Mouse (Mus musculus): ENCODE measurements around the gene Ttc7b. TPM values are rescaled to one million over a fixed set of nuclear protein-coding genes. Genes with fewer than 3 reads are reported as not detected.

Gene Ttc7b
- polyA plus RNA-seq, 1 experiment from 2014 or later = 3.9 TPM

DNA sequence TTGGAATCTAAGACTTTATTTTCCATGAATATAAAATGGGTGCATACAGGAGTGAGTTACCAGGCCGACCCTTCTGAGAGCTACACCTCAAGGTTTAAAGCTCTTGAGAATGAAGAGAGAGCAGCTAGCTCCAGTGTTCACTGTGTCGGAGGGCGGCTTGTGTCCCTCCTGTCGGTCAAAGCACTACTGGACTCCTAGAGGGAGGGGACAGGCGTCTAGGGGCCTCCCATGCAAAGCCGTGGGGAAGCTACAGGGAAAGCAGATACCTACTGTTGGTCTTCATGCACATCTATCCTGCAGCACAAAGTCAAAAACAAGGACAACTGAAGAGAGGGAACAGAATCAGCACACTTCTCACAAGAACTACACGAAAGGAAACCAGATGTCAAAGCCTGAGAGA lies 74.9 kb downstream of the Ttc7b start:
- no peaks in the 10 kb centered on the region for H3K9me3 ChIP-seq (ENCODE audit: low read length)
- H3K27ac ChIP-seq (ENCODE audit: low read length) = no peak overlapping the region
- H3K4me2 ChIP-seq (replicated peaks; ENCODE audit: low read depth, low read length) = no peak overlapping the region
- WGBS = 90% methylated on average over 7 of the region's 7 CpGs
- 0 out of 2 replicates have a peak, but pooled peaks cover 8% of the 10 kb centered on the region for H3K4me1 ChIP-seq (ENCODE audit: insufficient read depth, low read length)
- ATAC-seq (ENCODE audit: low FRiP score, low TSS enrichment) = no peak
- H3K27me3 ChIP-seq (ENCODE audit: insufficient read depth, low read length) = no peaks in the 10 kb centered on the region
- H3K9ac ChIP-seq (replicated peaks; ENCODE audit: low read length) = no peak overlapping the region
- peaks cover 4% of the 10 kb centered on the region; the same call in 1 of the 2 replicates for H3K36me3 ChIP-seq (ENCODE audit: insufficient read depth, low read length)
- no peak overlapping the region for H3K4me3 ChIP-seq (ENCODE audit: low read length)

DNA sequence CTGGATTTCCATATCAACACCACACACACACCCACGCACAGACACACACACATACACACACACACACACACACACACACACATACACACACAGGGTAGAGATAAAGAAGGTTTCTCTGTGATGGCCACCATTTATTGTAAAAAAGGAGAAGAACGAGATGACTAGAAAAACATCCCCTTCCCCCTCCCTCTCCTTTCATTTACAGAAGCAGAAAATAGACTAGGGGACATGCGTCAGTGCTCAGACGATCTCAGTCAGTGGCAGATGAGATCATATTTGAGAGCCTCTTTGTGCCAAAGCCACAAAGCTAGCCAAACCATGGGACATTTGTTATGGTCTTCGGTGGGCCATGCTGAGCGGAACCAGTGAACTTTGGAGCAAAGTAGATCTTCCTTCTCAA lies 75.4 kb downstream of the Ttc7b start:
- Histone ChIP-seq H3K9ac (replicated peaks; ENCODE audit: low read length) (no peak overlapping the region), H3K27me3 (ENCODE audit: insufficient read depth, low read length) (no peaks in the 10 kb centered on the region), H3K4me2 (replicated peaks; ENCODE audit: low read depth, low read length) (no peak overlapping the region), H3K9me3 (ENCODE audit: low read length) (no peaks in the 10 kb centered on the region), H3K4me3 (ENCODE audit: low read length) (no peak overlapping the region), H3K36me3 (ENCODE audit: insufficient read depth, low read length) (peaks cover 4% of the 10 kb centered on the region; the same call in 1 of the 2 replicates), H3K27ac (ENCODE audit: low read length) (no peak overlapping the region), H3K4me1 (ENCODE audit: insufficient read depth, low read length) (0 out of 2 replicates have a peak, but pooled peaks cover 8% of the 10 kb centered on the region)
- ATAC-seq (ENCODE audit: low FRiP score, low TSS enrichment) = no peak
- 76% methylated on average over 6 of the region's 6 CpGs for WGBS

DNA sequence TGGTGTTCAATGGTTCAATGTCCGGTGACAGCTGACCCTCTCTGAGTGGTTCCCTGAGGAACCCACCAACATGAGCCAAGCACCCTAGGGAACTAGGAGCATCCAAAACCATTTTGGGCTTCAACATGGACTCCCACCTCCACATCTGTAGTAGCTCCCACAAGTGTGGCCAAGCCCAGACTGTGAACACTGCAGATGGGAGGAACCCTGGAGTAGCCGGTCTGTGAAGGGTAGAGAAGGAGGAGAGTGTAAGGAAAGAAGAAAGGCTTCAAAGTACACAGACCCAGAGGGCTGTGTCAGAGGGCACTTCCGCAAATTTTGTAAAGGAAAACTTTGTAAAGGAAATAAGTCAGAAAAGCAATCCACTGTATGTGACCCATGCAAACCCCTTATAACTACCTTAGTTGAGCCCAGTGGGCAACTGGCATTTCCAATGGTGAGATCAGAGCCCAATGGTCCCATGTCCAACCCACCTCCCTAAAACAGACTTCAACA lies 75.9 kb downstream of the Ttc7b start:
- Histone ChIP-seq H3K4me3 (ENCODE audit: low read length) (no peak overlapping the region), H3K27me3 (ENCODE audit: insufficient read depth, low read length) (no peaks in the 10 kb centered on the region), H3K27ac (ENCODE audit: low read length) (no peak overlapping the region), H3K4me2 (replicated peaks; ENCODE audit: low read depth, low read length) (no peak overlapping the region), H3K36me3 (ENCODE audit: insufficient read depth, low read length) (peaks cover 4% of the 10 kb centered on the region; the same call in 1 of the 2 replicates), H3K4me1 (ENCODE audit: insufficient read depth, low read length) (peaks cover 12% of the 10 kb centered on the region), H3K9ac (replicated peaks; ENCODE audit: low read length) (no peak overlapping the region), H3K9me3 (ENCODE audit: low read length) (no peaks in the 10 kb centered on the region)
- 82% methylated on average over 3 of the region's 3 CpGs for WGBS
- no peak for ATAC-seq (ENCODE audit: low FRiP score, low TSS enrichment)

DNA sequence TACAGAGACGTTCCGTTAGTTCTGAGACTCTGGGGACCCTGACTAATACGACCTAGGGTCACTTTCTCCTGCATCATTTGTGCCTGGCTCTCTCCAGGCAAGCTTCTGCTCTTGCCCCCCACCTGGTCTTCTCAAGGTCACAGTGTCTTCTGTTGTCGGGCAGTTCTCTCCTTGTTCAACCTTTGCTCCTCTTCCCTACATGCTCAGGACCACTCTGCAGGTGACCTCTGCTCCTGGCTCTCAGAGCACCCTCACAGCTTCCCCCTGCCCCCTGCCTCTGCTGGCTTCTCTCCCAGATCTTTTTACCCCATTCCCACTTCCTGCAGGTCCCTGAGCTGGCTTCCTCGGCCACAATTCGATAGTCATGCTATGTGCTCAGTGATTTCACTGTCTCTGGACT lies 77.2 kb downstream of the Ttc7b start:
- 57% methylated on average over 6 of the region's 6 CpGs for WGBS
- Histone ChIP-seq H3K4me3 (ENCODE audit: low read length) (no peak overlapping the region), H3K27me3 (ENCODE audit: insufficient read depth, low read length) (no peaks in the 10 kb centered on the region), H3K36me3 (ENCODE audit: insufficient read depth, low read length) (peaks cover 4% of the 10 kb centered on the region; the same call in 1 of the 2 replicates), H3K9me3 (ENCODE audit: low read length) (no peaks in the 10 kb centered on the region), H3K9ac (replicated peaks; ENCODE audit: low read length) (no peak overlapping the region), H3K4me1 (ENCODE audit: insufficient read depth, low read length) (peaks cover 17% of the 10 kb centered on the region), H3K4me2 (replicated peaks; ENCODE audit: low read depth, low read length) (no peak overlapping the region), H3K27ac (ENCODE audit: low read length) (no peak overlapping the region)
- no peak for ATAC-seq (ENCODE audit: low FRiP score, low TSS enrichment)

DNA sequence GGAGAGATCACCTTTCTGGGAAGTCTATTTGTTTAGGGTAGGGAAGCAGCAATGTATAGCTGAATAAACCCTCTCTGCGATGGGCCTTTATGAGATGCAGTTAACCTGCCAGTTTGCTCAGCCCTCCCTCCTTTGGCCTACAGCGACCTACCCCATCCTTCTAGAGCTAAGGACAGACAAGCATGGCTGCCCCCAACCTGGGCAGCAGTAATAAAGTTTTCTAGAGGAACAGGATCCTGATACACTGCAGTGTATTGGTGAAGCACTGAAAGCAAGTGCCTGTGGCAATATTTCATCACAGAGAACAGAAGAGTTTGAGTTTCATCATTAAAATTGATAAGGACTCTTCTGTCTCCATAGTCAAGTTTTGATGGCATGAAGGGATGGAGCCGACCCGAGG lies 79.0 kb downstream of the Ttc7b start:
- H3K27ac ChIP-seq (ENCODE audit: low read length) = no peak overlapping the region
- 21% methylated on average over 4 of the region's 4 CpGs for WGBS
- peaks cover 17% of the 10 kb centered on the region for H3K4me1 ChIP-seq (ENCODE audit: insufficient read depth, low read length)
- ATAC-seq (ENCODE audit: low FRiP score, low TSS enrichment) = no peak
- H3K27me3 ChIP-seq (ENCODE audit: insufficient read depth, low read length) = no peaks in the 10 kb centered on the region
- no peak overlapping the region for H3K4me3 ChIP-seq (ENCODE audit: low read length)
- peaks cover 4% of the 10 kb centered on the region; the same call in 1 of the 2 replicates for H3K36me3 ChIP-seq (ENCODE audit: insufficient read depth, low read length)
- no peak overlapping the region for H3K9ac ChIP-seq (replicated peaks; ENCODE audit: low read length)
- no peak overlapping the region for H3K4me2 ChIP-seq (replicated peaks; ENCODE audit: low read depth, low read length)
- no peaks in the 10 kb centered on the region for H3K9me3 ChIP-seq (ENCODE audit: low read length)

DNA sequence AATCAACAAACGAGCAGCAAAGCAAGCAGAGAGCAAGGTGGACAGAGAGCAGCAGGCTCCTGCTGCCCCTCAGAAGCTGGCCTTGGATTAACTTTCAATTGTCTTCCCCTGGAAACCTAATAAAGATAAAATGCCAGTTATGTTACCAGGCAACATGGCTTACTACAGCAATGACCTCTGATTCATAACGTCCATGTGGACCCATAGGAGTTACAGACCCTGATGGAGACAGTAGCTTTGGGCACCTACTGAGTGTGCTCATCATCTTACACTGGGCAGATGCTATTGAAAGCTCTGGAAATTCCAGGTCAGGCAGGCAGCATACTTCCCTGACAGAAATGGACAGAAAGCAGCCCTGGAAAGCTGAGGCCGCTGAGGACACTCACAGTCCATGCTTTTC lies 80.7 kb downstream of the Ttc7b start:
- H3K4me1 ChIP-seq (ENCODE audit: insufficient read depth, low read length) = peaks cover 17% of the 10 kb centered on the region
- H3K27ac ChIP-seq (ENCODE audit: low read length) = peak overlapping the region; percentile 14; the same call in 1 of the 2 replicates
- peaks cover 4% of the 10 kb centered on the region; the same call in 1 of the 2 replicates for H3K36me3 ChIP-seq (ENCODE audit: insufficient read depth, low read length)
- H3K4me3 ChIP-seq (ENCODE audit: low read length) = no peak overlapping the region
- H3K9ac ChIP-seq (replicated peaks; ENCODE audit: low read length) = no peak overlapping the region
- no peak overlapping the region for H3K4me2 ChIP-seq (replicated peaks; ENCODE audit: low read depth, low read length)
- ATAC-seq (ENCODE audit: low FRiP score, low TSS enrichment) = no peak
- WGBS = 51% methylated on average over 3 of the region's 3 CpGs
- no peaks in the 10 kb centered on the region for H3K27me3 ChIP-seq (ENCODE audit: insufficient read depth, low read length)
- H3K9me3 ChIP-seq (ENCODE audit: low read length) = no peaks in the 10 kb centered on the region

DNA sequence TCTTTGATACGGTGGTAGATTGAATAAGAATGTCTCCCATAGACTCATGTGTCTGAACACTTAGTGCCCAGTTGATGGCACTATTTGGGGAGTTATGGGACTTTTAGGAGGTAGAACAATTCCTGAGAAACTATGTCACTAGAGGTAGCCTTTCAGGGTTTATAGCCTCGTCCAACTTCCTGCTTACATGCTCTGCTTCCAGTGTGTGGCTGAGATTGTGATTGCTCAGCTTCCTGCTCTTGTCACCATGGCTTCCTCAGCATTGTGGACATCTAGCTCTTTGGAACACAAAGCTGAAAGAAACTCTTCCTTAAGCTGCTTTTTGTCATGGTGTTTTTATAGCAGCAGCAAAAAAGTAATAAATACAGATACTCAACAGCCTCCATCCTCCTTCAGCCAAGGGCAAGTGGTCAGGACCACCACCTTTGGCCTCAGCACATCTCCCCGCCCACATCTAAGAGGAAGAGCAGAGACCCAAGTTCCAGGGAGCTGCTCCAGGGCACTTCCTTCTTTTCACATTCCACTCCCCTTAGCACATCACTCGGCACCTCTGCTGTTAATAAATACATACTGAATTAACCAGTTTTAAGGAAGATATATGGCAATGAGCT lies 81.4 kb downstream of the Ttc7b start:
- peaks cover 4% of the 10 kb centered on the region; the same call in 1 of the 2 replicates for H3K36me3 ChIP-seq (ENCODE audit: insufficient read depth, low read length)
- H3K4me1 ChIP-seq (ENCODE audit: insufficient read depth, low read length) = peaks cover 17% of the 10 kb centered on the region
- H3K27me3 ChIP-seq (ENCODE audit: insufficient read depth, low read length) = no peaks in the 10 kb centered on the region
- no peak overlapping the region for H3K4me3 ChIP-seq (ENCODE audit: low read length)
- H3K9me3 ChIP-seq (ENCODE audit: low read length) = no peaks in the 10 kb centered on the region
- H3K9ac ChIP-seq (replicated peaks; ENCODE audit: low read length) = no peak overlapping the region
- peak overlapping the region; percentile 14; the same call in 1 of the 2 replicates for H3K27ac ChIP-seq (ENCODE audit: low read length)
- H3K4me2 ChIP-seq (replicated peaks; ENCODE audit: low read depth, low read length) = no peak overlapping the region
- ATAC-seq (ENCODE audit: low FRiP score, low TSS enrichment) = peak; percentile 33; the same call in 1 of the 2 replicates
- WGBS = 43% methylated on average over 4 of the region's 4 CpGs

DNA sequence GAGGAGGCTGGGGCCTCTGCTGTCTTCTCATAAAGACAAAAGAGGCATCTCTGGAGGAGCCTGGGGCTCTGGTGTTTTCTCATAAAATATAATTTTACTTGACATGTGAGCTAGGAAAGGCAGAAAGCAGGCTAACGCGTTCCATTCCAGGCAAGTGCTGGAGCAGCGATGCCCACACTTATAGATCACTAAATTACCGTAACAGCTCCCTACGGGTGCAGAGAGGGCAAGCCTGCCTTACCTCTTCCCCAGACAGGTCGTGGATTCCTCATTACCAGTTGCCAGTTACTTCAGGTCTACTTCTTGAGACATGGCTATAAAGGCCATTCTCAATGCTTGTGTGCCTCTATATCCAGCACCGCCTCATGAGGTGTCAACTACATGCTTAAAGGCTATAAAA lies 82.1 kb downstream of the Ttc7b start:
- Histone ChIP-seq H3K4me1 (ENCODE audit: insufficient read depth, low read length) (peaks cover 17% of the 10 kb centered on the region), H3K9ac (replicated peaks; ENCODE audit: low read length) (no peak overlapping the region), H3K36me3 (ENCODE audit: insufficient read depth, low read length) (peaks cover 4% of the 10 kb centered on the region; the same call in 1 of the 2 replicates), H3K9me3 (ENCODE audit: low read length) (no peaks in the 10 kb centered on the region), H3K4me2 (replicated peaks; ENCODE audit: low read depth, low read length) (no peak overlapping the region), H3K27me3 (ENCODE audit: insufficient read depth, low read length) (no peaks in the 10 kb centered on the region), H3K4me3 (ENCODE audit: low read length) (no peak overlapping the region), H3K27ac (ENCODE audit: low read length) (peak overlapping the region; percentile 2; the same call in 1 of the 2 replicates)
- no peak for ATAC-seq (ENCODE audit: low FRiP score, low TSS enrichment)
- 70% methylated on average over 7 of the region's 7 CpGs for WGBS

DNA sequence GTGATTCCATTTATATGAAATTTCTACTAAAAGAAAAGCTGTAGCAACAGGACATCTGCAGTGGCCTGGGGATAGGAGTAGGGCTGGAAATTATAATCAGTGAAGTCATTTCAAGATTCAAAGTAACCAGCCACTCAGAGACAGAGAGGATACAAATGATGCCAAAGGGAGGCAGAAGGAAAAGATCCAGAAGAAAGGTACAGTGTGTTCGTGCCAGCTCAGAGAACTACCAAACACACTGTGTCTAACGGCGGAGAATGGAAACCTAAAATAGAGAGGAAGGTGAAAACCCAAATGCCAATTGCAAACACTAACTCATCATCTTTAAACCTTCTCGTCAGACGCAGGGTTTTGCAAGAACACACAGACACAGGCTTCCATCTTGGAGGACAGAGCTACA lies 82.8 kb downstream of the Ttc7b start:
- H3K9me3 ChIP-seq (ENCODE audit: low read length) = no peaks in the 10 kb centered on the region
- WGBS = 93% methylated on average over 5 of the region's 5 CpGs
- H3K27ac ChIP-seq (ENCODE audit: low read length) = no peak overlapping the region

DNA sequence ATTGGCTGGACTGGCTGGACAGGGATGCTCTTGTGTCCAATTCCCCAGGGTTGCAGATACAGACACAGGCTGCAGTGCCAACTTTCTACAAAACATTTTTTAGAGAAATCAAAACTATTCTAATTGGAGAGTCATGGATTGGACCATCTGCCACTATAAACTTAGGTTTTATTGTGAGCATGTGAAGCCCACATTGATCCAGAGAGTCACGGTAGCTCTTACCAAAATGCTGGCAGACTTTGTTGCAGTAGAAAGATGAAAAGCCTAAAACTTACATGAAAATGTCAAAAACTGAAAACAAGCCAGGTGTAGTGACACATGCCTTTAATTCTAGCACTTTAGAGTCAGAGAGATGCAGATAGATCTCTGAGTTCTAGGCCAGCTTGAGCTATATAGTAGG lies 84.9 kb downstream of the Ttc7b start:
- Histone ChIP-seq H3K4me1 (ENCODE audit: insufficient read depth, low read length) (peaks cover 10% of the 10 kb centered on the region), H3K36me3 (ENCODE audit: insufficient read depth, low read length) (no peaks in the 10 kb centered on the region), H3K4me3 (ENCODE audit: low read length) (no peak overlapping the region), H3K27me3 (ENCODE audit: insufficient read depth, low read length) (no peaks in the 10 kb centered on the region), H3K9me3 (ENCODE audit: low read length) (no peaks in the 10 kb centered on the region), H3K9ac (replicated peaks; ENCODE audit: low read length) (no peak overlapping the region), H3K4me2 (replicated peaks; ENCODE audit: low read depth, low read length) (no peak overlapping the region), H3K27ac (ENCODE audit: low read length) (no peak overlapping the region)
- no peak for ATAC-seq (ENCODE audit: low FRiP score, low TSS enrichment)
- WGBS = 87% methylated on average over 1 of the region's 1 CpGs

More for the DNA sequence above, 82.8 kb downstream of the Ttc7b start:
- Histone ChIP-seq H3K4me3 (ENCODE audit: low read length) (no peak overlapping the region), H3K4me1 (ENCODE audit: insufficient read depth, low read length) (peaks cover 17% of the 10 kb centered on the region), H3K27me3 (ENCODE audit: insufficient read depth, low read length) (no peaks in the 10 kb centered on the region), H3K4me2 (replicated peaks; ENCODE audit: low read depth, low read length) (no peak overlapping the region), H3K9ac (replicated peaks; ENCODE audit: low read length) (no peak overlapping the region), H3K36me3 (ENCODE audit: insufficient read depth, low read length) (0 out of 2 replicates have a peak, but pooled peaks cover 4% of the 10 kb centered on the region)
- no peak for ATAC-seq (ENCODE audit: low FRiP score, low TSS enrichment)

All from kidney, embryonic 16.5 days (tissue).